Mouse (Mus musculus): ENCODE measurements around the gene Ap3s2.
A peak's percentile ranks its signal among the peaks of the same experiment; 100 is the strongest.

The Ap3s2 gene

DNA sequence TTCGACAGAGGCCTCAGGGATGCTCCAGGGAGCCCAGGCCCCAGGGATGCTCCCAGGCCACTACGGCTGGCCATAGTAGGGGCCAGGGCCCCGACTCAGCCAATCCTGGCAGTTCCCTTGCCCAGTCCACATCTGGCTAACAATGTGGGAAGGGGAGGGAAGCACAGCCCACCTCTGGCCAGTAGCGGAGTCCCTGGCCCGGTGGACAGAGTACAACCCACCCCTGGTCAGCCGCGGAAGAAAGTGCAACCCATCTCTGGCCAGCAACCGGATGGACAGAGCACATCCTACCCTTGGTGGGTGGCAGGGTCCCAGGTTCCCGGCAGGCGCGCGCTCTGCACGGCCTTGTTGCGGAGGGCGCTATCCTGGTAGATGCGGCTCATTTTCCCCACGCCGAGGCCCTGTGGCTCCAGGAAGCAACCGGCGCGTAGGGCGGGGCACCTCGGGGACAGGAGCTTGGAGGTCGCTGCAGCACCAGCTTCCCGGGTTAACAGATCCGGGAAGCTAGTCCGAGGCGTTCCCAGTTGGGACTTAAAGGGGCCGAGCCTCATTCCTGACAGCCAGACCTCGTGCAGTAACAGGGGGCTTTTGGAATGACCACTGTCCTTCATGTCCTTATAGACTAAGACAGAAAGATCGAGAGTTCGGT, 14.5 kb upstream of the Ap3s2 start, which contains the start of gene Arpin:
Gene Arpin (minus strand): TSS at position 498 of the 649 bp plus-strand sequence.
- Histone ChIP-seq H3K4me3 (replicated peaks; ENCODE audit: low read length) (peak within 1 kb of the TSS; percentile 81), H3K9me3 (ENCODE audit: low read length) (no peaks in the 10 kb centered on the region), H3K27me3 (ENCODE audit: insufficient read depth, low read length) (peaks cover 41% of the 10 kb centered on the region), H3K4me1 (replicated peaks; ENCODE audit: low read depth, low read length) (peaks cover 17% of the 10 kb centered on the region), H3K36me3 (ENCODE audit: insufficient read depth, low read length) (no peaks in the 10 kb centered on the region)
- no peak for TF ChIP-seq NANOG (IDR thresholded peaks at IDR 0.05; ENCODE audit: borderline replicate concordance, low read length)
- no peak for TF ChIP-seq CTCF (conservative IDR thresholded peaks at IDR 0.05; ENCODE audit: low read length)
- no peak for TF ChIP-seq POU5F1 (IDR thresholded peaks at IDR 0.05; ENCODE audit: borderline replicate concordance, low read length)

- TF ChIP-seq NANOG (IDR thresholded peaks at IDR 0.05; ENCODE audit: borderline replicate concordance, low read length), result no peak
- peaks cover 17% of the 10 kb centered on the region for H3K4me1 ChIP-seq (replicated peaks; ENCODE audit: low read depth, low read length)
- peaks cover 41% of the 10 kb centered on the region for H3K27me3 ChIP-seq (ENCODE audit: insufficient read depth, low read length)
- H3K36me3 ChIP-seq (ENCODE audit: insufficient read depth, low read length), result no peaks in the 10 kb centered on the region
- peak overlapping the region; percentile 81 for H3K4me3 ChIP-seq (replicated peaks; ENCODE audit: low read length)
- no peaks in the 10 kb centered on the region for H3K9me3 ChIP-seq (ENCODE audit: low read length)
Measured at GRCm38 (mm10) chr7:79934461-79934860, 14.0 kb upstream of the Ap3s2 start.

DNA sequence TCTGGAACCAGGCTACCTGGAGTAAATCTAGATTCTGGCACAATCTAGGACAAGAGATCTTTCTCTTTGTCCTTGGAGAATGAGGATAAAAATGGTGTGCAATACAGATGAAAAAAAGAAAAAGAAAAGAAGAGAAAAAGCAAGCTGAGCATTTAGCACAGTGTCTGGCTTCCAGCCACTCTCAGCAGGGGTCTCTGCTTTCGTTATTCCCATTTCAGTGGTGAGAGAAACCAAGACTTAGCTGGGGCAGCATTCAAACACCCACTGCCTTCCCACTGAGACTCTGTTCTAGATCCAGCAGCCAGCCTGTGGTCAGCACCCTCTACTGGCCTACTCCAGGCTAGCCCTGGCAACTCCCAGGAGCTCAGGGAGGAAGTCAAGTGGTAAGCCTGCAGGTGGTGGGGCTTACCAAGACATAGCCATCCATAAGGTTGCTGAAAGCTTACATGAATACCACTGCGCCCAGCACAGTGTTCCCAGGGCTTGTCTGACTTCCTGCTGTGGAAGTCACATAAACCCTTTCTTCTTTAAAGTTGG, 8.1 kb upstream of the Ap3s2 start:
- peaks cover 26% of the 10 kb centered on the region for H3K4me1 ChIP-seq (replicated peaks; ENCODE audit: low read depth, low read length)
- no peaks in the 10 kb centered on the region for H3K9me3 ChIP-seq (ENCODE audit: low read length)
- H3K27me3 ChIP-seq (ENCODE audit: insufficient read depth, low read length), result peaks cover 7% of the 10 kb centered on the region; the same call in 1 of the 2 replicates
- no peaks in the 10 kb centered on the region for H3K36me3 ChIP-seq (ENCODE audit: insufficient read depth, low read length)
- no peak overlapping the region for H3K4me3 ChIP-seq (replicated peaks; ENCODE audit: low read length)
- TF ChIP-seq POU5F1 (IDR thresholded peaks at IDR 0.05; ENCODE audit: borderline replicate concordance, low read length) (no peak), NANOG (IDR thresholded peaks at IDR 0.05; ENCODE audit: borderline replicate concordance, low read length) (no peak), CTCF (conservative IDR thresholded peaks at IDR 0.05; ENCODE audit: low read length) (no peak)

DNA sequence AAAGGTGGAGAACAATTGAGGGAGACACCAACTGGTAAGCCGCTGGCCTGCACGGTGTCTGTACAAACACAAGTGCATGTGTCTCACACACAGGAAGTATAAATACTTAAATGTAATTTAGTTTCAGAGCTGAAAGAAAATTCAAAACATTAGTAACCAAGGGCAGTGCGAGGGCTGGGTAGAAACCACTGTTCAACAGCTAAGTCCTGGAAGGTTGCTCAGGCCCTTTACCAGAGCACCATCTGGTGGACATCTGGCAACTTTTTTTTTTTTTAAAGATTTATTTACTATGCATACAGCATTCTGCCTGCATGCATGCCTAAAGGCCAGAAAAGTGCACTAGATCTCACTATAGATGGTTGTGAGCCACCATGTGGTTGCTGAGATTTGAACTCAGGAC, 5.9 kb downstream of the Ap3s2 start:
- Histone ChIP-seq H3K9me3 (ENCODE audit: low read length) (no peaks in the 10 kb centered on the region), H3K4me3 (replicated peaks; ENCODE audit: low read length) (no peak overlapping the region)
- TF ChIP-seq POU5F1 (IDR thresholded peaks at IDR 0.05; ENCODE audit: borderline replicate concordance, low read length) (no peak), CTCF (conservative IDR thresholded peaks at IDR 0.05; ENCODE audit: low read length) (peak; percentile 41), NANOG (IDR thresholded peaks at IDR 0.05; ENCODE audit: borderline replicate concordance, low read length) (no peak)

GRCm38 (mm10) chr7:79907356-79907755, 13.1 kb downstream of the Ap3s2 start:
- Histone ChIP-seq H3K4me1 (replicated peaks; ENCODE audit: low read depth, low read length) (peaks cover under 1% of the 10 kb centered on the region; the same call in 1 of the 2 replicates), H3K4me3 (replicated peaks; ENCODE audit: low read length) (no peak overlapping the region), H3K9me3 (ENCODE audit: low read length) (no peaks in the 10 kb centered on the region), H3K27me3 (ENCODE audit: insufficient read depth, low read length) (no peaks in the 10 kb centered on the region), H3K36me3 (ENCODE audit: insufficient read depth, low read length) (peaks cover 75% of the 10 kb centered on the region)
- no peak for TF ChIP-seq CTCF (conservative IDR thresholded peaks at IDR 0.05; ENCODE audit: low read length)
- TF ChIP-seq POU5F1 (IDR thresholded peaks at IDR 0.05; ENCODE audit: borderline replicate concordance, low read length), result no peak

More for the DNA sequence above, 5.9 kb downstream of the Ap3s2 start:
- peaks cover 72% of the 10 kb centered on the region for H3K36me3 ChIP-seq (ENCODE audit: insufficient read depth, low read length)
- peaks cover 6% of the 10 kb centered on the region for H3K4me1 ChIP-seq (replicated peaks; ENCODE audit: low read depth, low read length)
- H3K27me3 ChIP-seq (ENCODE audit: insufficient read depth, low read length), result no peaks in the 10 kb centered on the region

GRCm38 (mm10) chr7:79906914-79907313, 13.5 kb downstream of the Ap3s2 start:
- Histone ChIP-seq H3K4me1 (replicated peaks; ENCODE audit: low read depth, low read length) (peaks cover 3% of the 10 kb centered on the region; the same call in 1 of the 2 replicates), H3K4me3 (replicated peaks; ENCODE audit: low read length) (no peak overlapping the region), H3K27me3 (ENCODE audit: insufficient read depth, low read length) (no peaks in the 10 kb centered on the region), H3K9me3 (ENCODE audit: low read length) (no peaks in the 10 kb centered on the region), H3K36me3 (ENCODE audit: insufficient read depth, low read length) (peaks cover 80% of the 10 kb centered on the region)
- no peak for TF ChIP-seq POU5F1 (IDR thresholded peaks at IDR 0.05; ENCODE audit: borderline replicate concordance, low read length)
- no peak for TF ChIP-seq CTCF (conservative IDR thresholded peaks at IDR 0.05; ENCODE audit: low read length)
- no peak for TF ChIP-seq NANOG (IDR thresholded peaks at IDR 0.05; ENCODE audit: borderline replicate concordance, low read length)

DNA sequence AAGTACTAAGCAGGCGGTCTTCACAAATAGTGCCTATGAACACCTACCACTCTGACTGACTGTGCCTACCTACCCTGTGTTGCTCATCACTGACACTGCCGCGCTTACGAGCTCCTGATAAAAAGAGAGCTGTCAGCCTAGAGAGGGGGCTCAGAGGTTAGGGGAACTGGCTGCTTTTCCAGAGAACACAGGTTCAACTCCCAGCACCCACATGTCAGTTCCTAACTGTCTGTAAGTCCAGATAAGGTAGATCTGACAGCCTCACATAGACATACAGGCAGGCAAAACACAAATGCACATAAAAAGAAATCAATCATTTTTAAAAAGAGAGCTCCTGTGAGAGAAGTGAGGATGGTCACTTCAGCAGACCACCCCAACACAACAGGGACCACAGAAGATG, 15.3 kb downstream of the Ap3s2 start:
- Histone ChIP-seq H3K36me3 (ENCODE audit: insufficient read depth, low read length) (peaks cover 84% of the 10 kb centered on the region), H3K4me3 (replicated peaks; ENCODE audit: low read length) (no peak overlapping the region), H3K4me1 (replicated peaks; ENCODE audit: low read depth, low read length) (peaks cover 10% of the 10 kb centered on the region), H3K9me3 (ENCODE audit: low read length) (no peaks in the 10 kb centered on the region), H3K27me3 (ENCODE audit: insufficient read depth, low read length) (no peaks in the 10 kb centered on the region)
- TF ChIP-seq CTCF (conservative IDR thresholded peaks at IDR 0.05; ENCODE audit: low read length) (no peak), POU5F1 (IDR thresholded peaks at IDR 0.05; ENCODE audit: borderline replicate concordance, low read length) (no peak), NANOG (IDR thresholded peaks at IDR 0.05; ENCODE audit: borderline replicate concordance, low read length) (no peak)

GRCm38 (mm10) chr7:79903160-79903792, 17.2 kb downstream of the Ap3s2 start:
- no peak for TF ChIP-seq NANOG (IDR thresholded peaks at IDR 0.05; ENCODE audit: borderline replicate concordance, low read length)
- no peak for TF ChIP-seq POU5F1 (IDR thresholded peaks at IDR 0.05; ENCODE audit: borderline replicate concordance, low read length)
- no peak for TF ChIP-seq CTCF (conservative IDR thresholded peaks at IDR 0.05; ENCODE audit: low read length)
- peaks cover 10% of the 10 kb centered on the region for H3K4me1 ChIP-seq (replicated peaks; ENCODE audit: low read depth, low read length)

More at GRCm38 (mm10) chr7:79903160-79903792, 17.2 kb downstream of the Ap3s2 start:
- H3K36me3 ChIP-seq (ENCODE audit: insufficient read depth, low read length), result peaks cover 81% of the 10 kb centered on the region
- H3K27me3 ChIP-seq (ENCODE audit: insufficient read depth, low read length), result no peaks in the 10 kb centered on the region
- no peak overlapping the region for H3K4me3 ChIP-seq (replicated peaks; ENCODE audit: low read length)
- H3K9me3 ChIP-seq (ENCODE audit: low read length), result no peaks in the 10 kb centered on the region

All from E14TG2a.4 (cell line).